Mouse (Mus musculus) lung, postnatal 14 days (tissue): ENCODE measurements around the gene Gdap1l1.
A peak's percentile ranks its signal among the peaks of the same experiment; 100 is the strongest.
"Not testable (repeated sequence)": the region's sequence is repeated elsewhere in the genome, so short reads cannot be mapped to it uniquely, and the experiment has no call there.

Source experiments
- DNase-seq: peaks from one replicate; pipeline ENCODE4 v3.0.0; 2021

The Gdap1l1 gene

DNA sequence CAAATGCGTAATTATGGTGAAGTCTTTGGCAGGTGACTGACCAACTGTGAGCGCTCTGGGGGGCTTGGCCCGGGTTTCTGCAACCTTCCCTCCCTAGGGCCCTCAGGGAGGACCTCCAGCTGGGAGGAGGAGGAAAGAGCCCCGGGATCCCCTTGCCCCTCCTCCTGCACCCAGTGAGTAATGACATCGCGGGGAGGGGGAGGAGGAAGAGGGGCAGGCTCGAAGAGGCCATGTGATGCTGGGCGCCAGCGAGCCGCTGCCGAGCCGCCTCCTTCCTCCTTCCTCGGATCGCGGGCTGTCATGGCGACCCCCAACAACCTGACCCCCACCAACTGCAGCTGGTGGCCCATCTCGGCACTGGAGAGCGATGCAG is at the start of gene Gdap1l1:
Gdap1l1 (plus strand) TSS at position 231 of the 373 bp plus-strand sequence.
- DNase-seq, result no peak

GRCm38 (mm10) chr2:163392436-163392835 is 45.8 kb upstream of the Gdap1l1 start:
- DNase-seq, result peak; percentile 26

GRCm38 (mm10) chr2:163393241-163393640 is 45.0 kb upstream of the Gdap1l1 start:
- no peak for DNase-seq

- DNase-seq, result no peak
Observed at GRCm38 (mm10) chr2:163393976-163394375, 44.3 kb upstream of the Gdap1l1 start.

- no peak for DNase-seq
Observed at GRCm38 (mm10) chr2:163394977-163395376, 43.3 kb upstream of the Gdap1l1 start.

DNA sequence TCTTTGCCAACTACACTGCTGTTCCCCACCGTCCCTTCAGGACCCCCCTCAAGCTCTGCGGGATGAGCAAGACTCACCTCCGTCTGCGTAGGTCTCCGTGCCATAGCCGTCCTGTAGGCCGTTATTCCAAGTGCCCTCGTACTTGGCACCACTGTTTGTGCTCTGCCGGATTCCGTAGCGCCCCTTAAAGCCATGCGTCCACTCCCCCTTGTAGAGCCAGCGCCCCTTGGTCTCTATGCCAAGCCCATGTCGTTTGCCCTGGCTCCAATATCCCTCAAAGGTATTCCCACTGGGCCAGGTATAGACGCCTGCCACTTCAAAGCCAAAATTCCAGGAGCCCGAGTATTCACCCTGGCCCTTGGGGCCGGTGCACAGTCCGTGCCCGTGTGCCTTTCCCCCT is 41.2 kb upstream of the Gdap1l1 start:
- no peak for DNase-seq

GRCm38 (mm10) chr2:163397905-163398304 is 40.4 kb upstream of the Gdap1l1 start, which contains the start of gene Jph2:
Gene Jph2, minus strand, starts transcription at chr2:163397993.
- peak; percentile 56 for DNase-seq

- DNase-seq, result no peak
Observed at GRCm38 (mm10) chr2:163398770-163399169, 39.5 kb upstream of the Gdap1l1 start.

GRCm38 (mm10) chr2:163399222-163399621 is 39.1 kb upstream of the Gdap1l1 start:
- no peak for DNase-seq

DNA sequence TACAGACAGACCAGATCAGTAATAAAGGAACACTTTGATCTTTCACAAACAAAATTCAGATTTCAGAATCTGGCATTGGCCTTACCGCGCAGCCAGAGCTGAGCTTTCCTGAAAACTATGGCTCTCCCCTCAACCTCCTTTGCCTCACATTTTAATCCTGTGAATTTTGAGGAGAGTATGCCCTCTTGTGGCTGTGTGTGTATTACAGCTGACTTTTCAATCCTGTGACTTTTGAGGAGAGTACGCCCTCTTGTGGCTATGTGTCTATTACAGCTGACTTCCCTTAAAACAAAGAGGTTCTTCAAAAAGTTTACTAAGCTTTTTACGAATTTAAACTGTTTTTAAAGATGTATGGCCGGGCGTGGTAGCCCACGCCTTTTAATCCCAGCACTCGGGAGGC is 37.1 kb upstream of the Gdap1l1 start:
- DNase-seq, result peak; percentile 85

DNA sequence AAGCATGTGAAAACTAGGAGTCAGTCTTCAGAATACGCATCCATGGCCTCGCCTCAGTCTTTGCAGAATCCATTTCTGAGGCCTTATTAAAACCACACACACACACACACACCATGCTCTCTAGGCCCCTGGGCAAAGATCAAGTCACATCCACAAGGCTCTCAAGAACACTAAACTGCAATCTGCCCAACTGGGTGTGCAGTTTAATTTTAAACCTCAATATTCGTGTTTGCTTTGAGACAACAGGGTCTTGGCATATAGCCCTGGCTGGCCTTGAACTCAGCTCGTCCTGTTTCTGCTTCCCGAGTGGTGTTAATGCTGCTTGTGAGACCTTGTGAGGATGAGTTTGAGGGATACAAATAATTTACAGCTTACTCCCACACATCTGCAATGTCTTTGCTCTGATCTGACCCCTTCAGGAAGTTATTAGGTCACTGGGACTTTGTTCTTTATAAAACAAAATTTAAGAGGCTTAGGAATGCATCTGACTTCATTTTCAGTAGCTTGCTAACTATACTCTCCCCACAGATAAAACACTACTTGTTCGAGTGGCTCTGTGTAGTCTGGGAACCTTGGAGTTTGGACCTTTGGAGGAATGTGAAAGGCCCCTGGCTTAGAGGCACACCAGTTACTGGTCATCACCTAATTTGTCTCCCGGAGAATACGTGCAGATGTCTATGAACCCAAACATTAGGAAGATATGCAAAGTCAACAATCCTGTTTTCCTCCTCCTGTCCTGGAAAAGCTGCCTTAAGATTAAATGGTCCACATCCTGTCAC is 34.0 kb upstream of the Gdap1l1 start:
- DNase-seq, result no peak

DNA sequence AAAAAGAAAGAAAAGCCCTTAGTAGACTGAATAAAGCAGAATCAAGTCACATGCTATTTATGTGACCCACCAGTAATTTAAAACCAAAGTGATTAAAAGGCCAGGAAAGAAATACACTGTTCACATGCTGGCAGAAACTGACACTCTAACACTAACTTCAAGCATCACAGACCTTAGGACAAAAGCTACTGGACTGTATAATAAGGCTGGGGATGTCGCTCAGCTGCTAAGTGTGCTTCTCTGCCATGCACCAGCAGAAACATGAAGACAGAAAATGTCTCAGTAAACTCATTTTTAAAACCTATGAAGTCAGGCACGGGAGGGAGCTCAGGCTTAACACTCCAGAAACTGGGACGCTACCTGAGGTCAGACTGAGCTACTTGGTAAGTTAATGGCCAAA is 28.1 kb upstream of the Gdap1l1 start:
- no peak for DNase-seq

GRCm38 (mm10) chr2:163411344-163411743 is 26.9 kb upstream of the Gdap1l1 start:
- not testable (repeated sequence) for DNase-seq

DNA sequence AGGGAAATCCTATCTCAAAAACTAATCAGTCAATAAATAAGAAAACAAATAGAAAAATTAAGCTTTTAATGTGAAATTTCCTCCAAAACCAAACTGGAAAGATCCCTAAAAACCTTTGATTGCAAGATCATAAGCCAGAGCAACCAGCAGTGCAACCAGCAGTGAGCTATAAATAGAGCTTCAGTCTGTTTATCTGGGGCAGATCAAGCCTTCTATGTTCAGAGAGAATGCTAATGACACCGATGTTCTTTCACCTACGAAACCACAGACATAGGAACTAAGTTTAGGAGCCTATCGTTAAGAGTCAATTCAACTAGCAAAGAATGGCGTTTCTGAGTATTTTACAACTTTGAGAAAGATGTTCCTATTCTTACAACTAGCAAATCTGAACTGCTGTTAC is 26.4 kb upstream of the Gdap1l1 start:
- DNase-seq, result no peak

DNA sequence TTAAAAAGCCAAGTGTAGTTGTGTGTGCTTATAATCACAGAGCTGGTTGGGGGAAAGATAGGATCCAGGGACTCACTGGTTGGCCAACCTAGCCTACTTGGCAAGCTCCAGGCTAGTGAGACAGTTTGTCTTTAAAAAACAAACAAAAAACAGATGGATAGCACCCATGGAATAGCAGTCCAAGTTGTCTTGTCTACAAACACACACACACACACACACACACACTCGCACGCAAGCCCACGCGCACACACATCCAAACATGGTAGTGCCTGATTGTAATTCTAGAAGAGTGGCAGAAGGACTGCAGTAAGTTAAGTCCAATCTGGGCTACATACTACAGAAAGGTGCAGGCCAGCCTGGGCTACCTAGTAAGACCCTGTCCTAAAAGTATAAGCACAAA is 25.9 kb upstream of the Gdap1l1 start:
- no peak for DNase-seq

DNA sequence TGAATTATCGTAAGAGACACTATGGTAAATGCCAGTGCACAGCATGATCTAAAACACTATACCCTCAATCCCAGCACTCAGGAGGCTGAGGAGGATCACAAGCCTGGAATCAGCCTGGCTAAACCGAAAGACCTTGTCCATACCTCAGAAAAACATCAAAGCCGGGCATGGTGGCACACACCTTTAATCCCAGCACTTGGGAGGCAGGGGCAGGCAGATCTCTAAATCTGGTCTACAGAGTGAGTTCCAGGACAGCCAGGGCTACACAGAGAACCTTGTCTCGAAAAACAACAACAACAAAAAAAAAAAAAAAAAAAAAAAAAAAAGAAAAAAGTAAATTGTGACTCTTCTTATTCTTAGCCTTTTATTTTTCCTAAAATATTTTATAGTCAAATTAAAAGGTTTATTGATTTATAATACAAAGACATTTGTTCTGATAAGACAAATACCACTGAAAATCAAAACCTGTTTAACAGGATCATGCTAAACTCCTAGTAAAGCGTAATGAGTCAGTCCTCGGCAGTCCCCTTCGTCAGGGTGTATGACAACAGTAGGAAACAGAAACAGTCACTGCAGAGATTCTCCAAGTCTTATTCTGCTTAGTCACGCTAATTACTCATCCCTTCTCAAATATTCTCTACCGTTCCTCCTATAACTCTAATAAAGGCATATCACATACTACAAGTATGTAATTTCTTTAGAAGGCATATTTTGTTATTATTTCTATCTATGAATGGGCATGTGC is 25.3 kb upstream of the Gdap1l1 start:
- DNase-seq, result no peak

- no peak for DNase-seq
Observed at GRCm38 (mm10) chr2:163417026-163417425, 21.2 kb upstream of the Gdap1l1 start.

- no peak for DNase-seq
Observed at GRCm38 (mm10) chr2:163417830-163418229, 20.4 kb upstream of the Gdap1l1 start.

DNA sequence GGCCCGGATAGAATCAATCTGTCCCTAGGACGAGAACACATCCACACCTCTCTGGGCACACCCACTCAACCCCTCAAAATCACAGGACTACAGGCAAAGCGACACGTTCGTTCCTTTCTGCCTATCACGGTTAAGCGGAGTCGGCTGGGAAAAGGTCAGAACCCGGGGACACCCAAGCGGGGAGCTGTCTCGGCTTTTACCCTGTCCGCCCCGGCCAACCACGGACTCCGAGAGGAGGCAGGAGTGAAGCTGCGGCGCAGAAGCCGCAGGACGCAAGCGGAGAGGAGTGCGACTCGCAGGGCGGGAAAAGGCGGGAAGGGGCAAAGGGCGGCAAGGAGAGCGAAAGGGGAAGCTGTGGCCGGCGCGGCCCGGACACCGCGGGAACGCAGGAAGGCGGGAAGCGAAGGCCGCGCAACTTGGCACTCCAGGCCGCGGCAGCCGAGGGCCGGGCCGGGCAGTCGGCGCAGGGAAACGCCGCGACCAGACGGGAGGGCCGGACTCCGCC is 19.4 kb upstream of the Gdap1l1 start:
- peak; percentile 49 for DNase-seq

GRCm38 (mm10) chr2:163419346-163420045 is 18.8 kb upstream of the Gdap1l1 start:
- peak; percentile 99 for DNase-seq

- DNase-seq, result no peak
Observed at GRCm38 (mm10) chr2:163420366-163420886, 17.9 kb upstream of the Gdap1l1 start.

GRCm38 (mm10) chr2:163422895-163423660 is 15.2 kb upstream of the Gdap1l1 start:
- no peak for DNase-seq
